Mouse (Mus musculus) liver, embryonic 11.5 days (tissue): ENCODE results near the gene Fkbp11. TPM values are rescaled to one million over a fixed set of nuclear protein-coding genes. Genes with fewer than 3 reads are reported as not detected.

Experiments
- polyA plus RNA-seq: library from polyadenylated mRNA; unstranded; fragments of >200 nt; fragmentation: Nextera tagmentation; extraction: Ambion mirVana; gene quantifications from 2 replicates; pipeline ENCODE4 v1.2.1, GENCODE M21; 2014

The Fkbp11 gene
- polyA plus RNA-seq, 1 experiment from 2014 or later, result 105 TPM

Other genes starting within 250 kb of the Fkbp11 start
- not detected in 2 replicates for gene Lalba, start 245.5 kb downstream of the Fkbp11 start, polyA plus RNA-seq
- not detected in 2 replicates for gene Olfr279, start 235.8 kb downstream of the Fkbp11 start, polyA plus RNA-seq
- gene Kansl2, start 193.9 kb downstream of the Fkbp11 start, polyA plus RNA-seq, result 92.6 and 94.2 TPM in 2 replicates
- gene Ccnt1, start 157.3 kb downstream of the Fkbp11 start, polyA plus RNA-seq, result 56.0 and 56.3 TPM in 2 replicates
- 0.55 TPM in 1 of 2 replicates, not detected in the other for gene 4930415O20Rik, start 157.2 kb downstream of the Fkbp11 start, polyA plus RNA-seq
- gene Adcy6, start 118.1 kb downstream of the Fkbp11 start, polyA plus RNA-seq, result 8.3 and 12.3 TPM in 2 replicates
- 13.2 TPM in 2 replicates for gene Cacnb3, start 97.4 kb downstream of the Fkbp11 start, polyA plus RNA-seq
- 18.8 and 19.4 TPM in 2 replicates for gene Ddx23, start 65.3 kb downstream of the Fkbp11 start, polyA plus RNA-seq
- gene Rnd1, start 50.7 kb downstream of the Fkbp11 start, polyA plus RNA-seq, result 0.60 and 0.68 TPM in 2 replicates
- gene Ccdc65, start 20.0 kb downstream of the Fkbp11 start, polyA plus RNA-seq, result 0.09 and 0.19 TPM in 2 replicates
- 25.3 and 25.8 TPM in 2 replicates for gene Arf3, start 35.0 kb upstream of the Fkbp11 start, polyA plus RNA-seq
- gene Wnt10b, start 50.0 kb upstream of the Fkbp11 start, polyA plus RNA-seq, result not detected in 2 replicates
- not detected in 2 replicates for gene Wnt1, start 61.7 kb upstream of the Fkbp11 start, polyA plus RNA-seq
- 0.12 and 0.16 TPM in 2 replicates for gene Ddn, start 81.3 kb upstream of the Fkbp11 start, polyA plus RNA-seq
- gene Prkag1, start 103.3 kb upstream of the Fkbp11 start, polyA plus RNA-seq, result 128 and 140 TPM in 2 replicates
- 14.3 and 17.0 TPM in 2 replicates for gene Kmt2d, start 143.0 kb upstream of the Fkbp11 start, polyA plus RNA-seq
- 6.7 and 7.4 TPM in 2 replicates for gene Rhebl1, start 166.3 kb upstream of the Fkbp11 start, polyA plus RNA-seq
- gene Dhh, start 170.3 kb upstream of the Fkbp11 start, polyA plus RNA-seq, result 0.37 and 0.45 TPM in 2 replicates
- gene Lmbr1l, start 190.0 kb upstream of the Fkbp11 start, polyA plus RNA-seq, result 1.6 and 2.8 TPM in 2 replicates
- gene Tuba1b, start 206.4 kb upstream of the Fkbp11 start, polyA plus RNA-seq, result 1,854 and 2,015 TPM in 2 replicates
- gene Gm49450, start 225.4 kb upstream of the Fkbp11 start, polyA plus RNA-seq, result not detected in 2 replicates
- 419 and 432 TPM in 2 replicates for gene Tuba1a, start 225.5 kb upstream of the Fkbp11 start, polyA plus RNA-seq